Mouse (Mus musculus): ENCODE data around the gene Zfp764. TPM values are rescaled to one million over a fixed set of nuclear protein-coding genes. Genes with fewer than 3 reads are reported as not detected.
"Not testable (repeated sequence)": the region's sequence is repeated elsewhere in the genome, so short reads cannot be mapped to it uniquely, and the experiment has no call there.

Zfp764 gene
- polyA plus RNA-seq, 1 experiment from 2014 or later: 8.1 TPM

DNA sequence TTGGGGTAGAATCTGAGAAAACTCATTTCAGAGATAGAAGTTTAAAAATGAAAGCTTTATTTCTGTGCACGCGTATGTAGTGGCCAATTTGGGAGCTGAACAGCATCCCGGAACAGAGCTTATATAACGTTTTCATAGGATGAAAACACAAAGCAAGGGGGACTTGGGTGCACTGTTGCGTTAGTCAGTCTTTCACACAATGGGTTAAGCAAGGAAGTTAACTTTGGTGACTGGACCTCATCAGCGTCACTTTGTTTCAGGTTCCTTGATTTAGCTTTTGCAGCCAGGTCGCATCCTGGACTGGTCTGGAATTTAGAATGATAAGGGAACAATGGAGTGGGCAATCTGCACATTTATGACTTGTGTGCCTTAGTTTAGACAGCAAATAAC is 12.7 kb downstream of the Zfp764 start:
- Histone ChIP-seq H3K4me1 (replicated peaks; ENCODE audit: control insufficient read depth, insufficient read depth, low read length) (no peaks in the 10 kb centered on the region), H3K36me3 (ENCODE audit: control insufficient read depth, insufficient read depth, low read length) (no peaks in the 10 kb centered on the region), H3K9me3 (ENCODE audit: control insufficient read depth, low read length) (no peaks in the 10 kb centered on the region), H3K9ac (ENCODE audit: low read depth, low read length) (peak overlapping the region; percentile 54), H3K4me3 (ENCODE audit: low read depth, low read length) (peak overlapping the region; percentile 72), H3K27ac (ENCODE audit: low read depth, low read length) (no peak overlapping the region), H3K27me3 (ENCODE audit: control insufficient read depth, insufficient read depth, low read length) (no peaks in the 10 kb centered on the region), H3K4me2 (replicated peaks; ENCODE audit: low read depth, low read length) (peak overlapping the region; percentile 84)
- no peak for ATAC-seq (ENCODE audit: low FRiP score)
- 34% methylated on average over 7 of the region's 7 CpGs for WGBS
- no peak for DNase-seq (ENCODE audit: low spot score)

DNA sequence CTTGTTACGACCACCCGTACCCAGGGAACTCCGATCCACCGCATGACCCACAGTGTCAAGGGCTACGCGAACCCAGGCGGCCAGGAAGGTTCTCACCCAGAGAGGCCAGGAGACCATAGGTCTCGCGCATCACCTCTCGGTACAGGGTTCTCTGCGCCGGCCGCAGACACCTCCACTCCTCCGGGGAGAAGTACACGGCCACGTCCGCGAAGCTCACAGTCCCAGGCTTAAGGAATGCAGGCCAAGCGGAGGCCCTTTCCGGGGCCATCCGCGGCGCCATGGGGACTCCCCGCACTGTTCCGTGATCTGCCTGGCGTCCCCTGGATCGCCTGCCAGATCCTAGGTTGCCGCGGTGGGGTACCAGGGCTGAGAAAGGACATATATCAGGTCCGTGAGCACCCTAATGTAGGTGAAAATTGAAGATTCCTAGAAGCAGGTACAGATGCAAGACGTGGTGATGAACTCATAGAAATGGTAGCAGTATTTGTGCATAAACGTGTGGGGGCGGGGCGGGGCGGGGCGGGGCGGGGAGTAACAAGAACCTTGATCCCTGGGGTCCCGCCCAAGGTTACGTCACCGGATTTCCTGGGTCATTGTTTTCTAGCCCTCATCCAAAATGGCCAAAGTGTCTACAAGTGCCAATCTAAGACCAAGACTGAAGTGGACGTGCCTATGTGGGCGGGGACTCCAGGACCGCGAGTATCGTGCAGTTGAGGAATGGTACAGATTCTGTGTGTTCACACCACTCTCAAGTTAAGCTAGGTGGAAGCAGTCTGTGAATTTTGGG is 13.3 kb downstream of the Zfp764 start, which contains the start of gene E430018J23Rik:
E430018J23Rik (minus strand) TSS at position 473 of the 787 bp plus-strand sequence.
- H3K4me1 ChIP-seq (replicated peaks; ENCODE audit: control insufficient read depth, insufficient read depth, low read length): no peaks in the 10 kb centered on the region
- H3K4me3 ChIP-seq (ENCODE audit: low read depth, low read length): peak within 1 kb of the TSS; percentile 72
- 2% methylated on average over 45 of the region's 45 CpGs for WGBS
- peak; percentile 98 for DNase-seq (ENCODE audit: low spot score)
- no peaks in the 10 kb centered on the region for H3K9me3 ChIP-seq (ENCODE audit: control insufficient read depth, low read length)
- no peaks in the 10 kb centered on the region for H3K27me3 ChIP-seq (ENCODE audit: control insufficient read depth, insufficient read depth, low read length)
- peak; percentile 97 for ATAC-seq (ENCODE audit: low FRiP score)
- H3K36me3 ChIP-seq (ENCODE audit: control insufficient read depth, insufficient read depth, low read length): no peaks in the 10 kb centered on the region
- H3K4me2 ChIP-seq (replicated peaks; ENCODE audit: low read depth, low read length): peak within 1 kb of the TSS; percentile 84
- peak within 1 kb of the TSS; percentile 86 for H3K9ac ChIP-seq (ENCODE audit: low read depth, low read length)
- peak within 1 kb of the TSS; percentile 52 for H3K27ac ChIP-seq (ENCODE audit: low read depth, low read length)

GRCm38 (mm10) chr7:127392251-127392824 is 14.3 kb downstream of the Zfp764 start:
- H3K9me3 ChIP-seq (ENCODE audit: control insufficient read depth, low read length): no peaks in the 10 kb centered on the region
- no peak overlapping the region for H3K9ac ChIP-seq (ENCODE audit: low read depth, low read length)
- no peak overlapping the region for H3K27ac ChIP-seq (ENCODE audit: low read depth, low read length)
- ATAC-seq (ENCODE audit: low FRiP score) (peak; percentile 17; the same call in 1 of the 2 replicates), DNase-seq (ENCODE audit: low spot score) (peak; percentile 9)
- peak overlapping the region; percentile 84 for H3K4me2 ChIP-seq (replicated peaks; ENCODE audit: low read depth, low read length)
- H3K27me3 ChIP-seq (ENCODE audit: control insufficient read depth, insufficient read depth, low read length): no peaks in the 10 kb centered on the region
- WGBS: 91% methylated on average over 8 of the region's 8 CpGs
- no peaks in the 10 kb centered on the region for H3K36me3 ChIP-seq (ENCODE audit: control insufficient read depth, insufficient read depth, low read length)
- H3K4me3 ChIP-seq (ENCODE audit: low read depth, low read length): peak overlapping the region; percentile 72
- no peaks in the 10 kb centered on the region for H3K4me1 ChIP-seq (replicated peaks; ENCODE audit: control insufficient read depth, insufficient read depth, low read length)

- Histone ChIP-seq H3K9me3 (ENCODE audit: control insufficient read depth, low read length) (no peaks in the 10 kb centered on the region), H3K4me3 (ENCODE audit: low read depth, low read length) (no peak overlapping the region), H3K4me2 (replicated peaks; ENCODE audit: low read depth, low read length) (no peak overlapping the region), H3K4me1 (replicated peaks; ENCODE audit: control insufficient read depth, insufficient read depth, low read length) (no peaks in the 10 kb centered on the region), H3K27ac (ENCODE audit: low read depth, low read length) (no peak overlapping the region), H3K9ac (ENCODE audit: low read depth, low read length) (no peak overlapping the region), H3K36me3 (ENCODE audit: control insufficient read depth, insufficient read depth, low read length) (no peaks in the 10 kb centered on the region), H3K27me3 (ENCODE audit: control insufficient read depth, insufficient read depth, low read length) (no peaks in the 10 kb centered on the region)
- ATAC-seq (ENCODE audit: low FRiP score) (no peak), DNase-seq (ENCODE audit: low spot score) (no peak)
- 96% methylated on average over 16 of the region's 16 CpGs for WGBS
Measured at GRCm38 (mm10) chr7:127391538-127391937, 15.1 kb downstream of the Zfp764 start.

DNA sequence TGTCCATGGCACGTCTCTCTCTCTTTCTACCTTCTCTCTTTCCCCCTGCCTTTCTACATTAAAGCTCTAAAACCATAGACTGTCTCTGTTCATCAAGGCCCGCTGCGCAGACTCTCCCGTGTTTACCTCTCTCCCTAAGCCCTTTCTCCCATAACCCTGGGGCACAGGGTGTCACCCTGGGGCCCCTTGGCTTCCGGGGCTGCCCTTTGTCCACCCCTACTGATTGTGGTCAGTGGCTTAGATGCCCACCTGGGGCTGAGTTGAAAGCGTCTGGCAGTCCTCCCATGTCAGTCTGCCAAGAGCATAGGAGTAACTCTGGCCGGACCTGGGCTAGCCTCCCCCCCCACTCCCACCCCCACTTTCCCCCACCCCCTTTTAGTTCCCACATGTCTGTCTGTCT is 16.3 kb downstream of the Zfp764 start:
- WGBS: 78% methylated on average over 7 of the region's 7 CpGs

GRCm38 (mm10) chr7:127388201-127388600 is 18.4 kb downstream of the Zfp764 start:
- H3K27me3 ChIP-seq (ENCODE audit: control insufficient read depth, insufficient read depth, low read length); H3K27ac ChIP-seq (ENCODE audit: low read depth, low read length); H3K9me3 ChIP-seq (ENCODE audit: control insufficient read depth, low read length); H3K4me3 ChIP-seq (ENCODE audit: low read depth, low read length); DNase-seq (ENCODE audit: low spot score); ATAC-seq (ENCODE audit: low FRiP score); H3K9ac ChIP-seq (ENCODE audit: low read depth, low read length); H3K4me2 ChIP-seq (replicated peaks; ENCODE audit: low read depth, low read length); H3K36me3 ChIP-seq (ENCODE audit: control insufficient read depth, insufficient read depth, low read length); H3K4me1 ChIP-seq (replicated peaks; ENCODE audit: control insufficient read depth, insufficient read depth, low read length): not testable (repeated sequence)

More for the DNA sequence above, 16.3 kb downstream of the Zfp764 start:
- ATAC-seq (ENCODE audit: low FRiP score) (no peak), DNase-seq (ENCODE audit: low spot score) (no peak)
- Histone ChIP-seq H3K9ac (ENCODE audit: low read depth, low read length) (no peak overlapping the region), H3K4me3 (ENCODE audit: low read depth, low read length) (no peak overlapping the region), H3K4me2 (replicated peaks; ENCODE audit: low read depth, low read length) (no peak overlapping the region), H3K9me3 (ENCODE audit: control insufficient read depth, low read length) (no peaks in the 10 kb centered on the region), H3K36me3 (ENCODE audit: control insufficient read depth, insufficient read depth, low read length) (no peaks in the 10 kb centered on the region), H3K27ac (ENCODE audit: low read depth, low read length) (no peak overlapping the region), H3K27me3 (ENCODE audit: control insufficient read depth, insufficient read depth, low read length) (no peaks in the 10 kb centered on the region), H3K4me1 (replicated peaks; ENCODE audit: control insufficient read depth, insufficient read depth, low read length) (no peaks in the 10 kb centered on the region)

DNA sequence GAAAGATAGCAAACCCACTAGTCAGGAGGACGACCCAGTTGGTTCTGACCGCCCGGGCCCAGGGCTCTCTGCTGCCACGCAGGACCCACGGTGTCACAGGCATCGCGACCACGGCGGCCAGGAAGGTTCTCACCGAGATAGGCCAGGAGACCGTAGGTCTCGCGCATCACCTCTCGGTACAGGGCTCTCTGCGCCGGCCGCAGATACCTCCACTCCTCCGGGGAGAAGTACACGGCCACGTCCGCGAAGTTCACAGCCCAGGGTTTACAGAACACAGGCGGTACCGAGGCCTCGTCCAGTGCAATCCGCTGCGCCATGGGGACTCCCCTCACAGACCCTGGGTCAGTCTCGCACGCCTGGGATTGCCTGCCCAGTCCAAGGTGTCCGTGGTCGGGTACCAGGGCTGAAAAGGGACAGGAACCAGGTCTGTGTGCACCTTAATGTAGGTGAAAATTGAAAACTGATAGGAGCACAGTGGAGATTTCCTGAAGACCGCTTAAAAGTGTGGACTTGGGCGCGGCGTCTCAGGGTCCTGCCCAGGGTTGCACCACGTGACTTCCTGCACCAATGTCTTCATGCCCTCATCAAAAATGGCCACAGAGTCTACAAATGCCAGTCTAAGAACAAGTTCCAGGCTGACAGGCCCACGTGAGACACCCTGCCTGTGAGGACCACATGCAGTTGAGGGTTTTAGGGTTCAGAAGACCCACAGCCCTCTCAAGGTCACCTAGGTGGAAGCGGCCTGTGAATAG is 19.8 kb downstream of the Zfp764 start, which contains the start of gene 9130019O22Rik:
9130019O22Rik (minus strand) TSS at position 526 of the 752 bp plus-strand sequence.
- no peaks in the 10 kb centered on the region for H3K27me3 ChIP-seq (ENCODE audit: control insufficient read depth, insufficient read depth, low read length)
- H3K9ac ChIP-seq (ENCODE audit: low read depth, low read length): peak within 1 kb of the TSS; percentile 66
- H3K9me3 ChIP-seq (ENCODE audit: control insufficient read depth, low read length): no peaks in the 10 kb centered on the region
- DNase-seq (ENCODE audit: low spot score) (peak; percentile 87), ATAC-seq (ENCODE audit: low FRiP score) (peak; percentile 86)
- peak within 1 kb of the TSS; percentile 74 for H3K4me2 ChIP-seq (replicated peaks; ENCODE audit: low read depth, low read length)
- H3K27ac ChIP-seq (ENCODE audit: low read depth, low read length): 0 out of 2 replicates have a peak within 1 kb of the TSS, but pooled peaks have one; percentile 24
- no peaks in the 10 kb centered on the region for H3K4me1 ChIP-seq (replicated peaks; ENCODE audit: control insufficient read depth, insufficient read depth, low read length)
- 16% methylated on average over 38 of the region's 38 CpGs for WGBS
- H3K36me3 ChIP-seq (ENCODE audit: control insufficient read depth, insufficient read depth, low read length): no peaks in the 10 kb centered on the region
- peak within 1 kb of the TSS; percentile 49 for H3K4me3 ChIP-seq (ENCODE audit: low read depth, low read length)

DNA sequence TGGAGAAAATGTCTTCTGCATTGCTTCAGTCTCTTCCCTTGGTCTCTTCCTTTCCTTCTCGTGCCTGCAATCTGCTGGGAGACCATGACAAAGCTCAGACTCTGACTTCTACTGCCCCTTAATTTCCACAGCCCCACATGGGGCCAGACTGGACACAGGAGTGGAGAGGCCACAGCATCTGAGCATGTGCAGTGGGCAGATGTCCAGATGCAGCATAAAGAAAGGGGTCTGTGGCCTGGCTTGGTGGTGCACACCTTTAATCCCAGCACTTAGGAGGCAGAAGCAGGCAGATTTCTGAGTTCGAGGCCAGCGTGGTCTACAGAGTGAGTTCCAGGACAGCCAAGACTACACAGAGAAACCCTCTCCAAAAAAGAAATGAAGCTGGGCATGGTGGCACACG is 21.1 kb downstream of the Zfp764 start:
- not testable (repeated sequence) for H3K9ac ChIP-seq (ENCODE audit: low read depth, low read length); DNase-seq (ENCODE audit: low spot score); H3K9me3 ChIP-seq (ENCODE audit: control insufficient read depth, low read length)

More for the DNA sequence above, 21.1 kb downstream of the Zfp764 start:
- 94% methylated on average over 4 of the region's 4 CpGs for WGBS
- H3K4me2 ChIP-seq (replicated peaks; ENCODE audit: low read depth, low read length); H3K36me3 ChIP-seq (ENCODE audit: control insufficient read depth, insufficient read depth, low read length); H3K4me1 ChIP-seq (replicated peaks; ENCODE audit: control insufficient read depth, insufficient read depth, low read length); H3K27me3 ChIP-seq (ENCODE audit: control insufficient read depth, insufficient read depth, low read length); ATAC-seq (ENCODE audit: low FRiP score); H3K4me3 ChIP-seq (ENCODE audit: low read depth, low read length); H3K27ac ChIP-seq (ENCODE audit: low read depth, low read length): not testable (repeated sequence)

All from hindbrain, embryonic 11.5 days (tissue).